Mouse (Mus musculus) limb, embryonic 15.5 days (tissue): ENCODE data around the gene Vdr. TPM values are rescaled to one million over a fixed set of nuclear protein-coding genes. Genes with fewer than 3 reads are reported as not detected.

ENCODE experiments used
- ATAC-seq: fragments of 200-750 bp; cut with Nextera tagmentation; 2 replicates; pipeline ENCODE4 v1.8.0; 2017; ENCODE audit warnings: low read depth, moderate TSS enrichment; ENCODE audit not compliant: insufficient number of reproducible peaks, low FRiP score, low TSS enrichment
- H3K27ac ChIP-seq: fragments of 300-500 bp; sonication (generic); 2 replicates; pipeline ENCODE4 v1.5.1; 2015; ENCODE audit warnings: moderate library complexity, mild to moderate bottlenecking, inconsistent platforms
- H3K27me3 ChIP-seq: fragments of 300-500 bp; sonication (generic); 2 replicates; pipeline ENCODE4 v1.6.1; 2015; ENCODE audit warnings: inconsistent platforms
- H3K36me3 ChIP-seq: fragments of 300-500 bp; sonication (generic); 2 replicates; pipeline ENCODE4 v1.6.1; 2015; ENCODE audit warnings: inconsistent platforms
- H3K4me1 ChIP-seq: fragments of 300-500 bp; sonication (generic); 2 replicates; pipeline ENCODE4 v1.6.1; 2015; ENCODE audit warnings: inconsistent platforms
- H3K4me2 ChIP-seq: fragments of 300-500 bp; sonication (generic); 2 replicates; pipeline ENCODE4 v1.6.1; 2015; ENCODE audit warnings: mild to moderate bottlenecking, inconsistent platforms
- H3K4me3 ChIP-seq: fragments of 300-500 bp; sonication (generic); 2 replicates; pipeline ENCODE4 v1.5.1; 2015; ENCODE audit warnings: mild to moderate bottlenecking, inconsistent platforms
- H3K9ac ChIP-seq: fragments of 300-500 bp; sonication (generic); 2 replicates; pipeline ENCODE4 v1.6.1; 2015; ENCODE audit warnings: inconsistent platforms
- H3K9me3 ChIP-seq: fragments of 300-500 bp; sonication (generic); 2 replicates; pipeline ENCODE4 v1.6.1; 2016; ENCODE audit warnings: inconsistent platforms
- WGBS: fragments of 180-500 bp; shearing (Covaris S2); methylation state at CpG from one replicate; pipeline ENCODE4 v1.1.7; 2015; 5-methylcytosine and 5-hydroxymethylcytosine counted together
- polyA plus RNA-seq: library from polyadenylated mRNA; unstranded; fragments of >200 nt; fragmentation: Nextera tagmentation; extraction: Ambion mirVana; gene quantifications from 2 replicates; pipeline ENCODE4 v1.2.1, GENCODE M21; 2015

The Vdr gene
- polyA plus RNA-seq, 1 experiment from 2014 or later, result 3.4 TPM

DNA sequence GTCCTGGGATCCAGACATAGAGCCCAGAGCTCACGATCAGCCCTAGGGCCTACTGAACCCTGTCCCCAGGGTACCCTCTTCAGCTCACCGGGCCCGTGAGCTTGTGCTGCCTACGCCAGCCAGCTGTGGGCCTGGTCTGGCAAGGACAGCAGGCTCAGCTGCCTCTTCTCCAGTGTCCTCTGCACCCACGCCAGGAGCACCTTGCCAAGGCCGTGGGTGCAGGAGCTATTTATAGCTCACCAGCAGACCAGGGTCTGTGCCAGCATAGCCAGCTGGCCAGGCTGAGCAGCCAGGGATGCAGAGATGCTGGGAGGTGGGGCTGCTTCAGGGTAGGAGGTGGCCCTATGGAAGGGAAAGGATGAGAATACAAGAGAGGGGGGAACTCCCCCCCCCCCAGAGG is 98.3 kb downstream of the Vdr start:
- no peak for ATAC-seq
- H3K36me3 ChIP-seq, result peaks cover 41% of the 10 kb centered on the region

GRCm38 (mm10) chr15:97811307-97811706 is 99.1 kb downstream of the Vdr start:
- H3K9me3 ChIP-seq, result no peaks in the 10 kb centered on the region
- ATAC-seq, result no peak
- no peak overlapping the region for H3K4me3 ChIP-seq
- WGBS, result 86% methylated on average over 9 of the region's 9 CpGs
- H3K27me3 ChIP-seq, result no peaks in the 10 kb centered on the region
- peaks cover 43% of the 10 kb centered on the region for H3K4me1 ChIP-seq
- no peak overlapping the region for H3K9ac ChIP-seq
- H3K4me2 ChIP-seq, result no peak overlapping the region
- 0 out of 2 replicates have a peak overlapping the region, but pooled peaks have one; percentile 68 for H3K27ac ChIP-seq
- H3K36me3 ChIP-seq, result peaks cover 50% of the 10 kb centered on the region

More for the DNA sequence above, 98.3 kb downstream of the Vdr start:
- Histone ChIP-seq H3K4me1 (peaks cover 43% of the 10 kb centered on the region), H3K9ac (no peak overlapping the region), H3K9me3 (no peaks in the 10 kb centered on the region), H3K27ac (peak overlapping the region; percentile 68), H3K27me3 (no peaks in the 10 kb centered on the region), H3K4me2 (no peak overlapping the region), H3K4me3 (no peak overlapping the region)
- WGBS, result 56% methylated on average over 6 of the region's 6 CpGs

DNA sequence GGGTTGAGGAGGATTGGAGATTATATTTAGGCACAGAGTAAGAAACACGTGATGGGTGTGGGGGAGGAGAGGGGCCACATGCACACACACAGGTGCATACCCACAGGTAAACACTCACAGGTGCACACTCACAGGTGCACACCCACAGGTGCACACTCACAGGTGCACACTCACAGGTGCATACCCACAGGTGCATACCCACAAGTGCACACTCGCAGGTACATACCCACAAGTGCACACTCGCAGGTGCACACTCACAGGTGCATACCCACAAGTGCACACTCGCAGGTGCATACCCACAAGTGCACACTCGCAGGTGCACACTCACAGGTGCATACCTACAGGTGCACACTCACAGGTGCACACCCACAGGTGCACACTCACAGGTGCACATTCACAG is 100.0 kb downstream of the Vdr start:
- Histone ChIP-seq H3K27ac (no peak overlapping the region), H3K4me1 (peaks cover 43% of the 10 kb centered on the region), H3K4me3 (no peak overlapping the region), H3K27me3 (no peaks in the 10 kb centered on the region), H3K9me3 (no peaks in the 10 kb centered on the region), H3K4me2 (no peak overlapping the region), H3K9ac (no peak overlapping the region), H3K36me3 (peaks cover 53% of the 10 kb centered on the region)
- WGBS, result 92% methylated on average over 5 of the region's 5 CpGs
- ATAC-seq, result no peak

DNA sequence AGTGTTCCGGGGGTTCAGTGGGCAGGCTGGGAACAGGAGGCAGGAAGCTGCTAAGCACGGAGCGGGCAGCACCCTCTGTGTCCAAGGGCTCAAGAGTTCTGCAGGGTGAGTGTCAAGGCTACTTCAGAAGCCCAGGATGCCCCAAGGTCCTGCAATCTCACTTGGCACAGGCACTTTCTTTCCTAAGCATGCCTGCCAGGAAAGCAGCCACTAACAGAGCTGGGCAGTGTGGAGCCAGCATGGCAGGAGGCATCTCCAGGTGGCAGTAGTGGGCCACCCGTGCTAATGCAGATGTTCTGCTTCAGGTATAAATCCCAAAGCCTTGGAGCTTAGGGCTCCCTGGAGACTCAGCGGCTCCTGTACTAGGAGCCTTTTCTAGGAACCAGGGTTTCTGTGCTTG is 100.5 kb downstream of the Vdr start:
- ATAC-seq, result no peak
- Histone ChIP-seq H3K9me3 (no peaks in the 10 kb centered on the region), H3K27ac (no peak overlapping the region), H3K4me2 (no peak overlapping the region), H3K36me3 (peaks cover 55% of the 10 kb centered on the region), H3K27me3 (no peaks in the 10 kb centered on the region), H3K9ac (no peak overlapping the region), H3K4me1 (peaks cover 39% of the 10 kb centered on the region), H3K4me3 (no peak overlapping the region)
- WGBS, result 78% methylated on average over 5 of the region's 5 CpGs

GRCm38 (mm10) chr15:97809206-97809605 is 101.2 kb downstream of the Vdr start:
- Histone ChIP-seq H3K27ac (no peak overlapping the region), H3K27me3 (no peaks in the 10 kb centered on the region), H3K9ac (no peak overlapping the region), H3K36me3 (peaks cover 60% of the 10 kb centered on the region), H3K4me1 (peaks cover 31% of the 10 kb centered on the region), H3K4me3 (no peak overlapping the region), H3K9me3 (no peaks in the 10 kb centered on the region), H3K4me2 (no peak overlapping the region)
- WGBS, result 82% methylated on average over 14 of the region's 14 CpGs
- no peak for ATAC-seq

- ATAC-seq, result no peak
- peaks cover 60% of the 10 kb centered on the region for H3K36me3 ChIP-seq
Measured at GRCm38 (mm10) chr15:97808532-97808931, 101.9 kb downstream of the Vdr start.

GRCm38 (mm10) chr15:97807867-97808266 is 102.6 kb downstream of the Vdr start:
- Histone ChIP-seq H3K36me3 (peaks cover 60% of the 10 kb centered on the region), H3K4me3 (no peak overlapping the region), H3K4me1 (peaks cover 20% of the 10 kb centered on the region), H3K27me3 (no peaks in the 10 kb centered on the region), H3K9ac (no peak overlapping the region), H3K4me2 (no peak overlapping the region), H3K9me3 (no peaks in the 10 kb centered on the region), H3K27ac (no peak overlapping the region)
- ATAC-seq, result no peak
- 76% methylated on average over 12 of the region's 12 CpGs for WGBS

More at GRCm38 (mm10) chr15:97808532-97808931, 101.9 kb downstream of the Vdr start:
- no peak overlapping the region for H3K4me2 ChIP-seq
- peaks cover 25% of the 10 kb centered on the region for H3K4me1 ChIP-seq
- H3K9ac ChIP-seq, result no peak overlapping the region
- 88% methylated on average over 14 of the region's 14 CpGs for WGBS
- H3K27ac ChIP-seq, result no peak overlapping the region
- H3K4me3 ChIP-seq, result no peak overlapping the region
- no peaks in the 10 kb centered on the region for H3K27me3 ChIP-seq
- H3K9me3 ChIP-seq, result no peaks in the 10 kb centered on the region

Other genes with a start within 250 kb of the Vdr start
- 20.8 and 21.2 TPM in 2 replicates for gene Rpap3, start 204.8 kb downstream of the Vdr start, polyA plus RNA-seq
- gene Endou, start 179.3 kb downstream of the Vdr start, polyA plus RNA-seq, result 60.0 and 68.0 TPM in 2 replicates
- 9.8 and 10.7 TPM in 2 replicates for gene Rapgef3, start 142.7 kb downstream of the Vdr start, polyA plus RNA-seq
- 58.7 and 59.0 TPM in 2 replicates for gene Slc48a1, start 132.1 kb downstream of the Vdr start, polyA plus RNA-seq
- 33.5 and 34.1 TPM in 2 replicates for gene Hdac7, start 66.1 kb downstream of the Vdr start, polyA plus RNA-seq
- 48.8 and 51.3 TPM in 2 replicates for gene Tmem106c, start 53.6 kb upstream of the Vdr start, polyA plus RNA-seq
- gene Col2a1, start 94.1 kb upstream of the Vdr start, polyA plus RNA-seq, result 807 and 885 TPM in 2 replicates
- gene Pfkm, start 182.0 kb upstream of the Vdr start, polyA plus RNA-seq, result 47.5 and 77.4 TPM in 2 replicates
- 28.6 and 29.3 TPM in 2 replicates for gene Senp1, start 183.1 kb upstream of the Vdr start, polyA plus RNA-seq